Mouse (Mus musculus) left cerebral cortex, postnatal 36 days (tissue): ENCODE measurements around the gene Amigo2. TPM values are rescaled to one million over a fixed set of nuclear protein-coding genes. Genes with fewer than 3 reads are reported as not detected.

Experiments
- DNase-seq, 2 experiments: peaks; one replicate each; pipeline ENCODE4 v3.0.0; 2021 to 2022; ENCODE audit warnings: low spot score in 2 of 2, mixed read lengths in 1 of 2
- intact Hi-C: fragments of 180-260 bp; cut with DNase I; formaldehyde crosslinking; loops from one replicate; pipeline ENCODE4 v1.15.1; 2025
- total RNA-seq, 2 experiments: library from RNA; stranded (reverse); gene quantifications; 2 replicates each; pipeline ENCODE4 v1.2.3; 2021

The Amigo2 gene
- total RNA-seq, 2 experiments from 2014 or later, result 4.2 to 7.6 TPM

GRCm38 (mm10) chr15:97272831-97273230, 25.7 kb upstream of the Amigo2 start:
- no peak for DNase-seq

GRCm38 (mm10) chr15:97271985-97272697, 25.1 kb upstream of the Amigo2 start:
- DNase-seq, result no peak
- intact Hi-C loops, result no loop called here

More at GRCm38 (mm10) chr15:97272831-97273230, 25.7 kb upstream of the Amigo2 start:
- intact Hi-C loops, result no loop called here

- intact Hi-C loops, result no loop called here
- no peak for DNase-seq
These were observed 20.1 kb upstream of the Amigo2 start for GRCm38 (mm10) chr15:97267094-97267695.

- intact Hi-C loops, result no loop called here
- no peak for DNase-seq
These were observed 19.3 kb upstream of the Amigo2 start for GRCm38 (mm10) chr15:97266236-97266845.

GRCm38 (mm10) chr15:97262251-97262650, 15.2 kb upstream of the Amigo2 start:
- intact Hi-C loops, result no loop called here
- DNase-seq, result no peak

- intact Hi-C loops, result no loop called here
- no peak for DNase-seq
These were observed 13.0 kb upstream of the Amigo2 start for GRCm38 (mm10) chr15:97259968-97260597.

- intact Hi-C loops, result no loop called here
These were observed 12.2 kb upstream of the Amigo2 start for GRCm38 (mm10) chr15:97259300-97259699.

GRCm38 (mm10) chr15:97258483-97259230, 11.6 kb upstream of the Amigo2 start:
- DNase-seq, result no peak
- intact Hi-C loops, result no loop called here

More at GRCm38 (mm10) chr15:97259300-97259699, 12.2 kb upstream of the Amigo2 start:
- DNase-seq, result no peak

- no peak for DNase-seq
- intact Hi-C loops, result no loop called here
These were observed 10.2 kb upstream of the Amigo2 start for GRCm38 (mm10) chr15:97257206-97257775.

GRCm38 (mm10) chr15:97256411-97256810, 9.3 kb upstream of the Amigo2 start:
- intact Hi-C loops, result no loop called here
- DNase-seq, result no peak

- no peak for DNase-seq
- intact Hi-C loops, result no loop called here
These were observed 8.7 kb upstream of the Amigo2 start for GRCm38 (mm10) chr15:97255800-97256199.

GRCm38 (mm10) chr15:97254375-97254774, 7.3 kb upstream of the Amigo2 start:
- intact Hi-C loops, result no loop called here
- DNase-seq, result no peak

- intact Hi-C loops, result no loop called here
- no peak for DNase-seq
These were observed 5.5 kb upstream of the Amigo2 start for GRCm38 (mm10) chr15:97252493-97253034.

GRCm38 (mm10) chr15:97249322-97249721, 2.2 kb upstream of the Amigo2 start:
- intact Hi-C loops, result loop anchor here (5.0 kb wide), 1 partner anchor 413 kb away; no protein-coding TSS in a partner anchor
- DNase-seq, result no peak

- DNase-seq, result no peak
- intact Hi-C loops, result loop anchor here (5.0 kb wide), 1 partner anchor 414 kb away; no protein-coding TSS in a partner anchor
These were observed 1.2 kb upstream of the Amigo2 start for GRCm38 (mm10) chr15:97248296-97248695.

- intact Hi-C loops, result loop anchor here (1.0 to 5.0 kb wide), 3 partner anchors 43 to 415 kb away; no protein-coding TSS in a partner anchor
- peak in 1 of 2 experiments; percentile 17 for DNase-seq
These were observed 689 bp upstream of the Amigo2 start for GRCm38 (mm10) chr15:97247791-97248161.

- intact Hi-C loops, result loop anchor here (2.0 to 5.0 kb wide), 2 partner anchors 45 to 416 kb away; no protein-coding TSS in a partner anchor
- no peak for DNase-seq
These were observed 831 bp downstream of the Amigo2 start for GRCm38 (mm10) chr15:97246256-97246655.

GRCm38 (mm10) chr15:97245392-97245791, 1.7 kb downstream of the Amigo2 start:
- intact Hi-C loops, result loop anchor here (5.0 kb wide), 1 partner anchor 417 kb away; no protein-coding TSS in a partner anchor
- no peak for DNase-seq

- intact Hi-C loops, result loop anchor here (5.0 kb wide), 1 partner anchor 40 kb away; no protein-coding TSS in a partner anchor
- DNase-seq, result no peak
These were observed 10.1 kb downstream of the Amigo2 start for GRCm38 (mm10) chr15:97236943-97237342.
